Mouse (Mus musculus) liver, embryonic 11.5 days (tissue): ENCODE results near the gene Clic5. TPM values are rescaled to one million over a fixed set of nuclear protein-coding genes. Genes with fewer than 3 reads are reported as not detected.

Experiments
- ATAC-seq: fragments of 200-750 bp; cut with Nextera tagmentation; replicated peaks from 2 replicates; pipeline ENCODE4 v1.8.0; 2017; ENCODE audit warnings: moderate number of reproducible peaks, mild to moderate bottlenecking, moderate TSS enrichment, moderate library complexity; ENCODE audit not compliant: low FRiP score
- DNase-seq: peaks from one replicate; pipeline ENCODE4 v3.0.0-alpha.2; 2017; ENCODE audit warnings: low spot score
- H3K27ac ChIP-seq: fragments of 300-500 bp; sonication (generic); 2 replicates; pipeline ENCODE4 v1.5.1; 2014; ENCODE audit warnings: mild to moderate bottlenecking, low read depth, low read length, control low read depth
- H3K27me3 ChIP-seq: fragments of 300-500 bp; sonication (generic); replicated peaks from 2 replicates; pipeline ENCODE4 v1.6.1; 2014; ENCODE audit warnings: low read length, mixed read lengths; ENCODE audit not compliant: control insufficient read depth, insufficient read depth
- H3K36me3 ChIP-seq: fragments of 300-500 bp; sonication (generic); 2 replicates; pipeline ENCODE4 v1.6.1; 2014; ENCODE audit warnings: mild to moderate bottlenecking, low read length, moderate library complexity, mixed read lengths; ENCODE audit not compliant: control insufficient read depth, insufficient read depth
- H3K4me1 ChIP-seq: fragments of 300-500 bp; sonication (generic); replicated peaks from 2 replicates; pipeline ENCODE4 v1.6.1; 2014; ENCODE audit warnings: low read length, mixed read lengths; ENCODE audit not compliant: control insufficient read depth, insufficient read depth
- H3K4me2 ChIP-seq: fragments of 300-500 bp; sonication (generic); 2 replicates; pipeline ENCODE4 v1.6.1; 2014; ENCODE audit warnings: mild to moderate bottlenecking, control low read depth, moderate library complexity
- H3K4me3 ChIP-seq: fragments of 300-500 bp; sonication (generic); 2 replicates; pipeline ENCODE4 v1.5.1; 2014; ENCODE audit warnings: low read depth, low read length, control low read depth
- H3K9ac ChIP-seq: fragments of 300-500 bp; sonication (generic); 2 replicates; pipeline ENCODE4 v1.6.1; 2014; ENCODE audit warnings: low read depth, low read length, control low read depth
- H3K9me3 ChIP-seq: fragments of 300-500 bp; sonication (generic); 2 replicates; pipeline ENCODE4 v1.6.1; 2016; ENCODE audit warnings: low read length, inconsistent platforms, mixed read lengths; ENCODE audit not compliant: control insufficient read depth
- WGBS: fragments of 180-500 bp; shearing (Covaris S2); extraction: QIAGEN DNeasy Blood & Tissue Kit; methylation state at CpG from one replicate; pipeline ENCODE4 v1.1.7; 2014; 5-methylcytosine and 5-hydroxymethylcytosine counted together
- polyA plus RNA-seq: library from polyadenylated mRNA; unstranded; fragments of >200 nt; fragmentation: Nextera tagmentation; extraction: Ambion mirVana; gene quantifications from 2 replicates; pipeline ENCODE4 v1.2.1, GENCODE M21; 2014

Clic5 gene
- polyA plus RNA-seq, 1 experiment from 2014 or later: 0.75 TPM

DNA sequence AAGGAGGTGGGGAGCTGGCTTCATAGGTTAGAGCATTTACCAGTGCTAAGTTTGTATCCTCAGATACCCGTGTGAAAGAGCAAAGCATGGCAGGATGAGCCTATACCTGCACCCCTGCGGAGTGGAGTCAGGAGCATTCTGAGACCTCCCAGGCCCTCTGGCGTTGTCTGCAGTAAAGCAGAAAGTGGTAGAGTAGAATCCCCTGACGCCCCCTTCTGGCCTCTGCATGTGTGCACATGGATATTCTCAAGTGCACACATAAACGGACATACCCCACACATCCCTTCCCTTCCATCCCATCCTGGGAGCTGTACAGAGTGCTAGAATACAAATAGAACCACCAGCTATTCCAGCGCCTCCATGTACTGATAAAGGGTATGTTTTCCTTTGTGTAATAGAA is 70.9 kb downstream of the Clic5 start:
- H3K4me3 ChIP-seq: no peak overlapping the region
- no peaks in the 10 kb centered on the region for H3K9me3 ChIP-seq
- 0 out of 2 replicates have a peak, but pooled peaks cover 2% of the 10 kb centered on the region for H3K27me3 ChIP-seq
- H3K4me2 ChIP-seq: no peak overlapping the region
- no peaks in the 10 kb centered on the region for H3K4me1 ChIP-seq
- WGBS: 35% methylated on average over 6 of the region's 6 CpGs
- no peaks in the 10 kb centered on the region for H3K36me3 ChIP-seq
- no peak for DNase-seq
- H3K9ac ChIP-seq: no peak overlapping the region
- no peak overlapping the region for H3K27ac ChIP-seq
- ATAC-seq: no peak

DNA sequence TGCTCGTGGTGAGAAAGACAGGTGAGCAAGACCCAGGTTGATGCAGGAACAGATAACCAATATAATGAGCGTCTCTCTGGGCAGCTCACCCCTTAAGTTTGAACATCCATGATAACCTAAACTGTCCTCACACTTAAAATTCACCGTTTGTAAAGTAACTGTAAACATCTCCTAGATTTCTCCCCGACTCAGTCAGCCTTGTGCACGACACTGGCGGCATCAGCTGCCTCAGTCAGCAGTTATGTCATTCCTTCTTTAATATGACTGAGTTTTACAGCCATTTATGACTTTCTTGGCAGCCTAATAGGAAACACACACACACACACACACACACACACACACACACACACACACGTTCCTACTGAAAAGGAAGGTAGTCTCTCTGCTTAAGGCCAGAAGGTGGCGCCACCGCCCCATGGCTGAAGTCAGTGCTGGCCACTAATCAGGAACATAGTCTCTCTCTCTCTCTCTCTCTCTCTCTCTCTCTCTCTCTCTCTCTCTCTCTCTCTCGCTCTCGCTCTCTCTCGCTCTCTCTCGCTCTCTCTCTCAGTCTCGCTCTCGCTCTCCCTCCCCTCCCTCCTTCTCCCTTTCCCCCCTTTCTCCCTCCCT is 73.3 kb downstream of the Clic5 start:
- Histone ChIP-seq H3K27me3 (0 out of 2 replicates have a peak, but pooled peaks cover 2% of the 10 kb centered on the region), H3K27ac (no peak overlapping the region), H3K4me3 (no peak overlapping the region), H3K9me3 (no peaks in the 10 kb centered on the region), H3K4me1 (no peaks in the 10 kb centered on the region), H3K4me2 (no peak overlapping the region), H3K36me3 (no peaks in the 10 kb centered on the region), H3K9ac (no peak overlapping the region)
- WGBS: 31% methylated on average over 9 of the region's 15 CpGs
- DNase-seq (peak; percentile 48), ATAC-seq (no peak)

DNA sequence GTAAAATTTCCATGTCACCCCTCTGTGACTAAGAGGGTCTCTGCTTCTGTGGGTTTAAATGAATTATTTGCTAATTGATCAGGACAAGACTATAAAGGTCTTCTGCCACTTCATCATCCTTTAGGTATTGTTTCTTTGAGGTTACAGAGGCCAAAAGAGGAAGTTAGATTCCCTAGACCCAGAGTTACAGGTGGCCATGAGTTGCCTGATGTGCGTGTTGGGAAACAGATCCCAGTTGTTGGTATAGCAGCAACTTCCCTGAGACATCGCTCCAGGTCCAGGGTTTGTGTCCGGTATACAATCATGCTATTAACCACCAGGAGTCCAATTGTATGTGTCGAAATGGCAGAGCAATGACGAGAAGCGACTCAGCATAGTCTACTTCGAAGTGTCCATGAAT is 81.7 kb downstream of the Clic5 start:
- Histone ChIP-seq H3K4me1 (no peaks in the 10 kb centered on the region), H3K9me3 (no peaks in the 10 kb centered on the region), H3K9ac (no peak overlapping the region), H3K4me3 (no peak overlapping the region), H3K36me3 (no peaks in the 10 kb centered on the region), H3K4me2 (no peak overlapping the region), H3K27me3 (no peaks in the 10 kb centered on the region), H3K27ac (no peak overlapping the region)
- 87% methylated on average over 7 of the region's 7 CpGs for WGBS
- no peak for ATAC-seq
- DNase-seq: no peak

DNA sequence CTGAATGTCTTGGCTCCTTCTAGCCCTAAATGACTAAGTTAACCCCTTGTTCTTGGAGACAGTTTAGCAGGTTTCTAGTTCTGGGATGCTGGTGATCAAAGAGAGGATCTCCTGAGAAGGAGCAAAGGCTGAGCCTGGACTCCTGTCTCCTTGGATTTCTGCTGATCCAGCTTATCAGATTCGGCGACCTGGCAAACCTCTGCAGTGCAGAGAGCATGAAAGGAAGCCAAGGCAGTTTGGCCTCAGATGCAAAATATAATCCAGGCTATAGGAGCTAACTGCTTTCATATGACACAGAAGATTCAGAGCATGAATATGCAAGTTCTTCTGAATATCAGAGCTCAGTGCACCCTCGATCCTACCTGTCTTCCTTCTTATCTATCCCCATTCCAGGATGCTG is 83.0 kb downstream of the Clic5 start:
- no peak overlapping the region for H3K27ac ChIP-seq
- DNase-seq: no peak
- no peak overlapping the region for H3K4me2 ChIP-seq
- no peaks in the 10 kb centered on the region for H3K36me3 ChIP-seq
- no peaks in the 10 kb centered on the region for H3K9me3 ChIP-seq
- 83% methylated on average over 3 of the region's 3 CpGs for WGBS
- H3K9ac ChIP-seq: no peak overlapping the region
- no peak for ATAC-seq
- no peaks in the 10 kb centered on the region for H3K27me3 ChIP-seq
- no peaks in the 10 kb centered on the region for H3K4me1 ChIP-seq
- no peak overlapping the region for H3K4me3 ChIP-seq

DNA sequence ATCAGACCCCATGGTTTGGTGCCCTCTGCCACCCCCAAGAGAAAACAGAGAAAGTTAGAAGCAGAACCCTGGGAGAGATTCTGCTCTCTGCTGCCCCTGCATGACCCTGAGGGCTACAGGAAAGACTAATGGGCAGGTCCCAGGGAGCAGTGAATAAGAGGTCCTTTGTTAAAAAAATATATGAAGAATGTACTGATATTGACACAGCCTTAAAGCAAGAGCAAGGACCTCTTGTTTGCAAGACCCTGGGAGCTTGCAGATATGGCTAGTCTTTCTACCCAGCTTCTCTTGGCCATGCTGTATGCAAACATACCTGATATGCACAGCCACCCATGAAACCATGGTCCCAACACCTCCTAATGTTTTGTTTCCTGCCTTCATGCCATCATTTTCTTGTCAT is 86.4 kb downstream of the Clic5 start:
- H3K9me3 ChIP-seq: no peaks in the 10 kb centered on the region
- H3K4me2 ChIP-seq: no peak overlapping the region
- no peaks in the 10 kb centered on the region for H3K27me3 ChIP-seq
- DNase-seq (no peak), ATAC-seq (no peak)
- no peaks in the 10 kb centered on the region for H3K4me1 ChIP-seq
- no peaks in the 10 kb centered on the region for H3K36me3 ChIP-seq
- H3K9ac ChIP-seq: no peak overlapping the region
- H3K27ac ChIP-seq: no peak overlapping the region
- H3K4me3 ChIP-seq: no peak overlapping the region

DNA sequence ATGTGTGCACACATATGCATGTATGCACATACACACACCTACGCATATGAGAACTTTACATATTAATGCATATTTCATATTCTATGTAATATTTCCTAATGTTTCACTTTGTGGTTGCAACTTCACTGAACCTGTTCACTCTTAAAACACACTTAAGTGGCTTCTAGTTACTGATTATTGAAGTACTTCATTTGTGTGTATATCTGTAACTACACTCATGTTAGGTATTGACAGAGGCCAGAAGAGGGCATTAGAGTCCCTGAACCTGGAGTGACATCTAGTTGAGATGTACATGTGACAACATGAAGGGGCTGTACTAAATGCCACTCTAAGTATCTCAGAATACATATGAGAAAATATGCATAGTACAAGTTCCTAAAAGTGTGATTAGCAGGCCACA is 99.9 kb downstream of the Clic5 start:
- H3K36me3 ChIP-seq: no peaks in the 10 kb centered on the region
- H3K27me3 ChIP-seq: no peaks in the 10 kb centered on the region
- no peak overlapping the region for H3K27ac ChIP-seq
- no peak overlapping the region for H3K9ac ChIP-seq
- 93% methylated on average over 1 of the region's 1 CpGs for WGBS
- no peaks in the 10 kb centered on the region for H3K9me3 ChIP-seq
- no peaks in the 10 kb centered on the region for H3K4me1 ChIP-seq
- DNase-seq (no peak), ATAC-seq (no peak)
- no peak overlapping the region for H3K4me2 ChIP-seq
- no peak overlapping the region for H3K4me3 ChIP-seq

DNA sequence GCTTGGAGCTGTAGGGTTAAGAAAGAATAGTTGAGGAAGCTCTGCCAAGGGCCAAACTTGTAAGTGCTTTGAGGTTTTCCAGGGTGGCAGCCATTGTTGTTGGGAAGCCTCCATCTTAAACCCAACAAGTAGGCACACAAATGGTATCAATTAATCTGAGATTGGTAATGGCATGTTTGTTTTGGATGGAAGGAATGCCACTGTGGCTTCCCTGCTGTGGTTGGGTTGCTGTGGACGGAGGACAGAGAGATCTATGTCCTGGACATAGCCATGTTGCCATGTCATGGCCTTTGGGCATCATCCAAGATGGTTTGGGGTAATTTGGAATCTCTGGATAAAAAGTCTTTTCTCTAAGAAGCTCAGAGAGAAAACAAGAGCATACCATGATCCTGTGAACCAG is 108.8 kb downstream of the Clic5 start:
- Histone ChIP-seq H3K27ac (no peak overlapping the region), H3K9ac (no peak overlapping the region), H3K4me3 (no peak overlapping the region), H3K27me3 (no peaks in the 10 kb centered on the region), H3K4me1 (no peaks in the 10 kb centered on the region), H3K36me3 (no peaks in the 10 kb centered on the region), H3K4me2 (no peak overlapping the region), H3K9me3 (no peaks in the 10 kb centered on the region)
- 67% methylated on average over 1 of the region's 1 CpGs for WGBS
- no peak for DNase-seq
- no peak for ATAC-seq

DNA sequence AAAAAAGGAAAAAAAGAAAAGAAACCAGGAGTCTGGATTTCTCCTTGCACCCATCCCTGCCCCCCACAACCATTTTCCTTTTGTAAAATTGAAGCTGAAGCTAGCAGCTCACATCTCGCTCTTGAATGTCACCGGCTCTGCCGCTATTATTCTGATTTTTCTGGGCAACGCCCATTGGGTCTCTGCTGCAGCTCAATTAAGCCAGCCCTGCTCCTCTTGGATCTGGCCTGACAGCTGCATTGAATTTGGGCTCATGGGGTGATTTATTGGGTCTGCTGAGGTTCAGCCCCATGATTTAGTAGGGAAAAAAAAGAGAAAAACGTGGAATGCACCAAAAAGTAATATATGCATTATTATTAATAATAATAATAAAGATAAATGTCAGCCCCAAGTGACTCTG is 111.9 kb downstream of the Clic5 start:
- H3K27ac ChIP-seq: no peak overlapping the region
- no peaks in the 10 kb centered on the region for H3K9me3 ChIP-seq
- no peaks in the 10 kb centered on the region for H3K36me3 ChIP-seq
- H3K9ac ChIP-seq: no peak overlapping the region
- H3K4me2 ChIP-seq: no peak overlapping the region
- no peak overlapping the region for H3K4me3 ChIP-seq
- 44% methylated on average over 5 of the region's 5 CpGs for WGBS
- no peaks in the 10 kb centered on the region for H3K4me1 ChIP-seq
- no peak for ATAC-seq
- H3K27me3 ChIP-seq: no peaks in the 10 kb centered on the region
- no peak for DNase-seq

DNA sequence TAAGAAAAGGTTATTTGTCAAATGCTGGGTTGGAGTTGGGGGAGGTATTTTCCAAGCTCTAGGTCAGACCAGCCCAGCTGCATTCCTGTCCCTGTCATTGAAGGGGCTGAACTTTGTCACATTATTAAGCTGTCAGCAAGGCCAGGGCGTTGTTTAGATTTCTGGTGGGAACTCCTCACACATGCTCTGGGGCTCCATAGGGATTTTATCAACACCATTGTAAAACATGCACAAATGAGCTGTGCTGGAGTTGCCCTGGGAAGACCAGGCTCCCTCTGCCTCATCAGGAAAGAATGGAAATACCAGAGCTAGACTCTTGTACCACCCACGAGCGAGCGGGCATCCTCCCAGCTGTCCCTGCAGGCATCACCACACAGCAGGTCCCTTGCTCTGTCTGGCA is 112.3 kb downstream of the Clic5 start:
- Histone ChIP-seq H3K9ac (no peak overlapping the region), H3K27me3 (no peaks in the 10 kb centered on the region), H3K4me3 (no peak overlapping the region), H3K27ac (no peak overlapping the region), H3K36me3 (no peaks in the 10 kb centered on the region), H3K4me1 (no peaks in the 10 kb centered on the region), H3K4me2 (no peak overlapping the region), H3K9me3 (no peaks in the 10 kb centered on the region)
- 25% methylated on average over 4 of the region's 4 CpGs for WGBS
- ATAC-seq: no peak
- DNase-seq: no peak
